Mouse (Mus musculus) heart, adult 11 months (tissue): ENCODE data around the gene Golga5.

ENCODE experiments used
- DNase-seq: peaks from one replicate; pipeline ENCODE4 v3.0.0; 2022

Gene Golga5

GRCm38 (mm10) chr12:102468894-102469764 lies at the start of gene Golga5:
Gene Golga5, plus strand, starts transcription at chr12:102469135.
- DNase-seq: peak; percentile 100

DNA sequence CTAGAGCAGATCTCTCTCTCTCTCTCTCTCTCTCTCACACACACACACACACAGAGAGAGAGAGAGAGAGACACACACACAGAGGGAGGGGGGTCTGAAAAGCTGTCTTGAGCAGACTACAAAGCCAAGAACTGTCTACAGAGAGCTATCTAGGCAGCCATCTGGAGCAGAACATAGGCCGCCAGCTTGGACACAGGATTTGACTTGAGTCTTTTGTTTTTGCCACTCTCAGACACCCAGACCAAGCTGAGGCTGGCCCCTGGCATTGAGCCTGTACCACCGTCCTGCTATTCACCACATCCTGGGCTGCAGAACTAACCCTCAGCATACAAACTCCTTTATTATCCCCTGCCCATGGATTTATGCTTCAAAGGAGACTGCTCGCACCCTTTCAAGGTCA lies 49.4 kb upstream of the Golga5 start:
- peak; percentile 84 for DNase-seq

GRCm38 (mm10) chr12:102420168-102420890 lies 48.6 kb upstream of the Golga5 start:
- peak; percentile 89 for DNase-seq

DNA sequence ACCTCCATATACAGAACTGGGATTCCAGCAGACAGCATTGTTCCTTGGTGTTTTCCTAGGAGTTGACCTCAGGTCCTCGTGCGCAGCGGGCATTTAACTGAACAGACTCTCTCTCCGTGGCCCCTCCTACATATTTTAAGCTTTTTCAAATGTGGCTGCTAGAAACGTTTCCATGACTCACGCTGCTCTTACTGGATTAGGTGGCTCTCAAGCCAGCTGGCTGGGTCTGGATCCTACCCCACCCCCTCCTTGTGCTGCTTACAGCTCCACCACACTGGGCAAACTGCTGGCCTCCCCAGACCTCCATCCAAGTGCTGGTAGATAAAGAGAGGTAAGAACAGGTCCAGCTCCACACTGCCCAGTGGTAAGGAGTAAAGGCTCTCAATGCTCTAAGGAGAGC lies 46.9 kb upstream of the Golga5 start:
- DNase-seq: peak; percentile 99

DNA sequence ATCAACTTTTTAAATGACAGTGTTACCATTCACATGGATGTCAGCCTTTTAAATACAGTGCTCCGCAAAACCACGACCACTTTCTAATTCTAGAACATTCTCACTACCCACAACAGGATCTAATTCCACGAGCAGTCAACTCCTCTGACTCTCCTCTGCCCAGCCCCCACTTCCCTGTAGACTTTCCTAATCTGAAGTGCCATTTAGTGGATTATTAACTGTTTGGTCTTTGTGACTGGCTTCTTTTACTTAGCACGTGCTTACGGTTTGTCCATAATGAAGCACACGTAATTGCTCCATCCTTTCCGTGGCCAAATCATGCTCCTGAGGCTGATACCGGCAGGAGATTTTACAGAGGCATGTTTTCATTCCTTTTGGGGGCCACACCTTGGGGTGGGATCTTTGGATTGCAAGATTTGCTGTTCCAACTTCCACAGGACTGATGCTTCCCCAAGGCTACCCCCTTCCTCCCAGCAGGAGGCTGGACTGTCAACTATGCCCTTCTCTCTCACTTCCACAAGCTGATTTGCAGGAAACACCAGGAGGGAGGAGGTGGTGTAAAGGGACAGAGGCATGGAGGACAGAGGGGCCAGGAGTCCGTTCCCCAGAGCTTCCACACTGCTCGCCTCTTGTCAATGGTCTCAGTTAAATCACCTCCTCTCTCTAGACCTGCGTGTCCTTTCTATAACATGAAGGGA lies 46.2 kb upstream of the Golga5 start:
- DNase-seq: peak; percentile 82

- no peak for DNase-seq
Measured at GRCm38 (mm10) chr12:102423625-102424024, 45.3 kb upstream of the Golga5 start.

DNA sequence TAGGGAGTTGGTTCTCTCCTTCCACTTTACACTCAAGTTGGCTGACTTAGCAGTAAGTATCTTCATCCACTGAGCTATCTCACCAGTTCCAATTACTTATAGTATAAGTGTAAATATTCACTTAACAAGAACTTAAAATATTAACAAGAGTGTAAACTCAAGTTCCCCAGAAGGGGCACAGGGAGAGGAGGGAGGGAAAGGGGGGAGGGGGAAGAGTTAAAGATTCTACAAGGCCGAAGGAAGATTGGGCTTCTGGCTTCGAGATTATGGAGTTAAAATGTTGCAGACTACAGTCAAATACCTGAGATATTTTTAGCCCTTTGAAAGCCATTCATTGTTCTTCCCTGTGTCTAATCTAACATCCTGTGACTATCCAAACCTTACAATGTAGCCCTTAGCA lies 44.5 kb upstream of the Golga5 start:
- no peak for DNase-seq

- no peak for DNase-seq
Measured at GRCm38 (mm10) chr12:102425048-102425578, 43.8 kb upstream of the Golga5 start.

- DNase-seq: peak; percentile 94
Measured at GRCm38 (mm10) chr12:102426285-102426684, 42.6 kb upstream of the Golga5 start.

DNA sequence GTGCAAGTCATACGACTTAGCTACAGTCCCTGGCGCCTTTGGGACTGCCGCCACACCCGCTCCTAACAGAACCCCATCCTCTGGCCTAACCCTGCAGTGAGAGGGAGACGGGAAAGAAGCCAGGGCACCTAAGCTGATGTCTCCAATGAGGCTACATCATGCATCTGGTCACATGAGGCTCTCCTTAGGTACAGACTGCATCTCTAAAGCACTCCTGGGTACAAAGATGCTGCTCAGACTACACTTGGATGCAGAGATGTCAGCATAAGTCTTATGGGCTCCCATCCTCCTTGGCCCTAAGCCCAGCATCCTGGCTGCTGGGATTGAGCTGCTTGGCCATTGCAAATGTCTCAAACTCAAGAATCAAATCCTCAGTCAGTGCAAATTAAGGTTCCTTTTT lies 39.3 kb upstream of the Golga5 start:
- peak; percentile 75 for DNase-seq

DNA sequence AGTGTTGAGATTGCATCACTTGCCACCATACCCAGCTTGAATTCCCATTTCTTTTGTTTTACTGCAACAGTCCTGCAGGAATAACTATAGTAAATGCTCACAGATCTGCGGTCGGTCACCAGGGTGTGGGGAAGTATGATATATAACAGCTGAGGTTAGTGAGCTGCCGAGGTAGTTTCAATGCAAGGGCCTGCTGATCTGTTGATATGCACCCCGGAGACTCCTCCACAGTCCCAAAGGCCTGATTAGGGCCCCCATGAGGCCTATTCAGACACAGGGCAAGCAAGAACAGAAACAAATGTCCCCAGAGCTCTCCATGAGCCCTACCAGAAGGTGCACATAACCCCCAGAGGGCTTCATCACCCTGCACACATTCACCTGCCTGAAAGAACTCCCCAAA lies 38.7 kb upstream of the Golga5 start:
- peak; percentile 83 for DNase-seq

- DNase-seq: peak; percentile 88
Measured at GRCm38 (mm10) chr12:102432238-102432637, 36.7 kb upstream of the Golga5 start.

DNA sequence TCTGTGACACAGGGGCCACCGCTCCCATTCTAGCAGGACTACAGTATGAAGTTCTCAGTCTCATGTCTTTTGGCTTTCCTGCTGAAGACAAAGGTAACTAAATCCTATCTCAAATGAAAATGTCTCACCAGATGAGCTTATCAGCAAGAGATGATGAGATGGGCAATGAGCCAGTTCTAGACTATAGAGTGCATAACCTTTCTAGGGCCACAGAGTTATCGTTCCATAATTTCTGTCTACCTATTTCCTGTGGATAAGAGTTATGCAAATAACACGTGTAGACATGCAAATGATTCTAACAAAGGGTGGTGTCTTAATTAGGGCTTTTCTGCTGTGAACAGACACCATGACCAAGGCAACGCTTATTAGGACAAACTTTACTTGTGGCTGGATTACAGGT lies 34.8 kb upstream of the Golga5 start:
- DNase-seq: no peak

DNA sequence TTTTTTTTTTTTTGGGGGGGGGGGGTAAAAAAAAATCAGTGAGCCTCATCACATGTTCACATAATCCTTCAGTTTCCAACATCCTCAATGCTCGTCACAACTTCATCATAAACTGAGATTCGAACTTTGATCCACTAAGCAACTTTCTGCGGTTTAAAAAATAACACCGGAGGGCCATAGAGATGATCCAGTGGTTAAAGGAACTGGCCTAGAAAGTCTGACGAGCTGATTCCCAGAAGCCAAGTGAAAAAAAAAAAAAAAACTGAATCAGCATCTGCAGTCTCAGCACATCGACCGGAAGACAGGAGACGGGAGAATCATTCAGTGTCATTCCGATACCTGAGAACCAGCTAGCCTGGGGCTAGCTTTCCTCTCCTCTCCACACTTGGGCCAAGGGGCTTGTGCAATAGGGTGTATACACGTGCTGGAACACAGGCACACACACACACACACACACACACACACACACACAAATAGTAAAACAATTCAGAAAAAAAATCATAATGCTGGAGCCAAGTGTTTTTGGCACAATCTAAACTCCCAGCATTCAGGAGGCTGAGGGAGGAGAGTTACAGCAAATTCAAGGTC lies 31.9 kb upstream of the Golga5 start:
- no peak for DNase-seq

- DNase-seq: peak; percentile 97
Measured at GRCm38 (mm10) chr12:102437952-102438351, 31.0 kb upstream of the Golga5 start.

DNA sequence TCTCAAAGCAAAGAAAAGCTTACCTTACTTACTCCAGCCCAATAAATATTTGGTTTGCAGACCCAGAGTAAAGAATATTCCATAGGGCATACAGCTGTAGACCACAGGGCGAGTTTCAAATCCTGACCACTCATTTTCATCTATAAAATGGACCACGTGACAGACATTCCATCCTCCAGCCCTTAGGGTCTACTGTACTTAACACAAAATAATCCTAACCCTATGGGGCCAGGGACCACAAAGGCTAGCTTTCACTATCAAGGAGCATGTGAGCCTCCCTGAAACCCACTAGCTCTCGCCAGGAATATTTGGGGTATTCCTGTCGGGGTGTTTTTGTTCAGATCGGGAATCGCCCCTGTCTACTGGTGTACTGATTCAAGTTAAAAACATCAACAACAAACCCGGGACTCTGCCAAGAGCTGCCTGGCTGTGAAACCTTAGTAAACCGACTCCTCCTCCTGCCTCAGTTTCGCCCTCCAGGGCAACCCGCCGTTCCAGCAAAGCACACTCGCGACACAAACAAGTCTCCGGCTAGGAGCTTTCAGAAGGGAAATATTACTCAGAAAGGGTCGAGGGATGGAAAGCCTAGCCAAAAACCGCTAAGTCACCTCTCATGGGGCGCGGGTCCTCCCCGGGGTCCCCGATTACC lies 29.8 kb upstream of the Golga5 start:
- DNase-seq: no peak

DNA sequence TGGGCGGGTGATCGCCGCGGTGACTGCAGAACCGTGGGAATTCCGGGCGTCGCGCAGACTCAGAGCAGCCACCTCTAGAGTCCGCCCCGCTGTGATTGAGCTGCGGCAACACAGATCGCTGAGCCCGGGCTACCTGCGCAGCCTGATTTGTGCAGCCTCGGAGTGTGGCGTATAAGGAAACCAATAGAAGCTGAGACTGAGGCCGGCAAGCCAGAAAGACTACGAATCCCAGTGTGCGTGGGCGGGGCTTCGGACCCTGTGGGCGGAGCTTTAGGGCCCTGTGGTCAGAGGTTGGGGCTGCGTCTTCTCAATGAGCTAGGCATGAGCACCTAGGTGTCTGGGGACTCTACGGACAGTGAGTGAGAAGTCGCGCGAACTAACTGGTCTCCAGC lies 29.3 kb upstream of the Golga5 start, which contains the start of gene Lgmn:
Gene Lgmn, minus strand, starts transcription at position 182 of the 392 bp plus-strand sequence.
- peak; percentile 100 for DNase-seq

DNA sequence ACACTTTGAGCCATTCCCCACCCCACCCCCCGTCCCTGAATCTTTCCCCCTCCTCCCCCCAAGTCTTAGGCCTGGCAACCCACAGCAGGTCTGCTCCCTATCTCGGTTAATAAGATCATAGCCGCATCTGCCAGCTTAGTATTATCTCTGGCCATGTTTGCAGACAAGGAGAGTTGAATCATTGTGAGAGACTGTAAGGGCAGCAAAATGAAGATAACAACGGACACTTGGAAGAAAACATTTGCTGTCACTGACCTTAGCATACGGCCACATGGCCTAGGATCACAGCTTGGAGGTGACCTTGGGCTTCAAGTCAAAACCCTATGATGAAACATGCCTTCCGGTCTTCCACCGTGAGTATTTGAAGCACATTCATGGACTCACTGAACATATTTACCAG lies 28.4 kb upstream of the Golga5 start:
- no peak for DNase-seq

DNA sequence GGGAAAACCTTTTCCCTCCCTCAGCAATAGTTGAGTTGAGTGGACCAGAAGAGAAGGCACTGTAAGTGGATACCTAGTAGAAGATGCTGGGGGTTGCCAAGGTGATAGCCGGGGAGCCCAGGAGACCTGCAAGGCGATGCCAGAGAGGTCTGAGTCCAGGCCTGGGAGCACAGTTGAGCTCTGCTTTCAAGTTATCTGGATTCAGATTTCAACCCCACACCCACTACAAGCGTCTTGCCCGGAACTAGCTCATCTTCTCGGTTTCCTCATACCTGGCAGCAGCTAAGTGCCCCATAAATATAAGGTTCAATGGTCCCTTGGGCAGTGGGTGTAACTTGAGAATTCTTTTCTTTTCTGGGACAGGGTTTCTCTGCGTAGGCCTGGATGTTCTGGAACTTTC lies 27.8 kb upstream of the Golga5 start:
- peak; percentile 83 for DNase-seq

- peak; percentile 92 for DNase-seq
Measured at GRCm38 (mm10) chr12:102442639-102443038, 26.3 kb upstream of the Golga5 start.

- no peak for DNase-seq
Measured at GRCm38 (mm10) chr12:102443676-102444075, 25.3 kb upstream of the Golga5 start.

GRCm38 (mm10) chr12:102445436-102445835 lies 23.5 kb upstream of the Golga5 start:
- peak; percentile 96 for DNase-seq
